Mouse (Mus musculus): ENCODE measurements at regions not wholly inside any gene's neighbourhood (a gene's known extent, or its start where the extent isn't known, plus 50 kb on each side); places are given as distances from the start of the nearest gene placed in this dataset.

GRCm38 (mm10) chr2:159676845-159677244 is 657.1 kb downstream of the Gm826 start:
- DNase-seq (ENCODE audit: low spot score) = no peak

GRCm38 (mm10) chr2:159680641-159681040 is 653.3 kb downstream of the Gm826 start:
- DNase-seq (ENCODE audit: low spot score) = no peak

- no peak for DNase-seq (ENCODE audit: low spot score)
Observed at GRCm38 (mm10) chr2:159703100-159703499, 630.9 kb downstream of the Gm826 start.

GRCm38 (mm10) chr2:159708141-159708540 is 625.8 kb downstream of the Gm826 start:
- no peak for DNase-seq (ENCODE audit: low spot score)

GRCm38 (mm10) chr2:159714633-159715032 is 619.3 kb downstream of the Gm826 start:
- no peak for DNase-seq (ENCODE audit: low spot score)

- no peak for DNase-seq (ENCODE audit: low spot score)
Observed at GRCm38 (mm10) chr2:159718738-159719137, 615.2 kb downstream of the Gm826 start.

- DNase-seq (ENCODE audit: low spot score) = no peak
Observed at GRCm38 (mm10) chr2:159725158-159726076, 608.5 kb downstream of the Gm826 start.

GRCm38 (mm10) chr2:159729301-159729700 is 604.7 kb downstream of the Gm826 start:
- no peak for DNase-seq (ENCODE audit: low spot score)

- no peak for DNase-seq (ENCODE audit: low spot score)
Observed at GRCm38 (mm10) chr2:159730221-159730620, 603.7 kb downstream of the Gm826 start.

- no peak for DNase-seq (ENCODE audit: low spot score)
Observed at GRCm38 (mm10) chr2:159731305-159731704, 602.7 kb downstream of the Gm826 start.

- DNase-seq (ENCODE audit: low spot score) = no peak
Observed at GRCm38 (mm10) chr2:159732413-159732812, 601.5 kb downstream of the Gm826 start.

- DNase-seq (ENCODE audit: low spot score) = no peak
Observed at GRCm38 (mm10) chr2:159734576-159734975, 599.4 kb downstream of the Gm826 start.

GRCm38 (mm10) chr2:159755541-159756011 is 578.4 kb downstream of the Gm826 start:
- DNase-seq (ENCODE audit: low spot score) = peak; percentile 18

- DNase-seq (ENCODE audit: low spot score) = no peak
Observed at GRCm38 (mm10) chr2:159760806-159761205, 573.2 kb downstream of the Gm826 start.

GRCm38 (mm10) chr2:159763115-159763514 is 570.8 kb downstream of the Gm826 start:
- no peak for DNase-seq (ENCODE audit: low spot score)

Data from layer of hippocampus, adult 9-10 months (tissue).